Mouse (Mus musculus) ovary, postnatal 36 days (tissue): ENCODE data around the gene Kctd8.
A peak's percentile ranks its signal among the peaks of the same experiment; 100 is the strongest.
"Not testable (repeated sequence)": the region's sequence is repeated elsewhere in the genome, so short reads cannot be mapped to it uniquely, and the experiment has no call there.

ENCODE experiments used
- DNase-seq: peaks from one replicate; pipeline ENCODE4 v3.0.0; 2022; ENCODE audit warnings: low spot score, mixed read lengths

Gene Kctd8

GRCm38 (mm10) chr5:69340919-69341801 is at the start of gene Kctd8:
TSS of gene Kctd8 (minus strand) at chr5:69341679.
- DNase-seq: peak; percentile 21

- DNase-seq: no peak
Observed at GRCm38 (mm10) chr5:69379072-69379471, 37.6 kb upstream of the Kctd8 start.

- no peak for DNase-seq
Observed at GRCm38 (mm10) chr5:69350596-69350995, 9.1 kb upstream of the Kctd8 start.

GRCm38 (mm10) chr5:69340102-69340918 is 1.2 kb downstream of the Kctd8 start:
- no peak for DNase-seq

- DNase-seq: no peak
Observed at GRCm38 (mm10) chr5:69339623-69339970, 1.9 kb downstream of the Kctd8 start.

- no peak for DNase-seq
Observed at GRCm38 (mm10) chr5:69338916-69339622, 2.4 kb downstream of the Kctd8 start.

GRCm38 (mm10) chr5:69327561-69327960 is 13.9 kb downstream of the Kctd8 start:
- no peak for DNase-seq

GRCm38 (mm10) chr5:69324566-69325230 is 16.8 kb downstream of the Kctd8 start:
- DNase-seq: no peak

GRCm38 (mm10) chr5:69312611-69313010 is 28.9 kb downstream of the Kctd8 start:
- no peak for DNase-seq

GRCm38 (mm10) chr5:69301665-69302064 is 39.8 kb downstream of the Kctd8 start:
- DNase-seq: no peak

- no peak for DNase-seq
Observed at GRCm38 (mm10) chr5:69292353-69292752, 49.1 kb downstream of the Kctd8 start.

- DNase-seq: no peak
Observed at GRCm38 (mm10) chr5:69284359-69284758, 57.1 kb downstream of the Kctd8 start.

GRCm38 (mm10) chr5:69252366-69252765 is 89.1 kb downstream of the Kctd8 start:
- DNase-seq: no peak

GRCm38 (mm10) chr5:69241931-69242330 is 99.5 kb downstream of the Kctd8 start:
- no peak for DNase-seq

- DNase-seq: no peak
Observed at GRCm38 (mm10) chr5:69233560-69233959, 107.9 kb downstream of the Kctd8 start.

GRCm38 (mm10) chr5:69231649-69232048 is 109.8 kb downstream of the Kctd8 start:
- not testable (repeated sequence) for DNase-seq

GRCm38 (mm10) chr5:69227147-69227546 is 114.3 kb downstream of the Kctd8 start:
- no peak for DNase-seq

- no peak for DNase-seq
Observed at GRCm38 (mm10) chr5:69222608-69223007, 118.9 kb downstream of the Kctd8 start.

GRCm38 (mm10) chr5:69215216-69215615 is 126.3 kb downstream of the Kctd8 start:
- DNase-seq: no peak

- no peak for DNase-seq
Observed at GRCm38 (mm10) chr5:69209401-69209800, 132.1 kb downstream of the Kctd8 start.

- no peak for DNase-seq
Observed at GRCm38 (mm10) chr5:69207713-69208112, 133.8 kb downstream of the Kctd8 start.
